Mouse (Mus musculus): ENCODE results near the gene Lsamp.

DNA sequence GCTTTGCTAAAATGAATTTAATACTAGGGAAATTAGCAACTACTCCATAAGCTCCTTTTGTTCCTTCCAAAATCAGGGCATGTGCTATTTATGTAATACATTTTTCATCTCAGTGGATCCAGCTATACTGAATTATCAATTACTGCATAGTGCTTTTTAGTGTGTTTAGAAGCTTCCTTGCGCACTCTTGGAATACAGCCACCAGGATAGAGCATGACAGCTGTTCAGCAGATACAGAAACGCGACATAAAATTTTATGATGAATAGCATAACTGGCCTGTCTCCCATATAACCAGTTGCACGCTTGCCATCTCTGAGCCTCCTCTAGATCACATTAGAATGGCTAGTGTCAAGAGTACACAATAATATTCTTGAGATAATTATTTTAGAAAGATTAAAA lies 894.1 kb downstream of the Lsamp start:
- TF ChIP-seq CTCF (IDR thresholded peaks at IDR 0.05; ENCODE audit: low read depth) (no peak), EP300 (IDR thresholded peaks at IDR 0.05; ENCODE audit: low read depth) (no peak)
